Mouse (Mus musculus): ENCODE measurements around the gene Mycbp2. TPM values are rescaled to one million over a fixed set of nuclear protein-coding genes. Genes with fewer than 3 reads are reported as not detected.

The Mycbp2 gene
- polyA plus RNA-seq, 1 experiment from 2014 or later: 78.9 TPM

GRCm38 (mm10) chr14:103356066-103356465 lies 9.5 kb upstream of the Mycbp2 start:
- Histone ChIP-seq H3K27ac (no peak overlapping the region), H3K4me1 (replicated peaks; ENCODE audit: control insufficient read depth, insufficient read depth, low read length) (no peaks in the 10 kb centered on the region), H3K9ac (no peak overlapping the region), H3K9me3 (ENCODE audit: control insufficient read depth, low read length) (no peaks in the 10 kb centered on the region), H3K4me2 (replicated peaks) (no peak overlapping the region), H3K4me3 (replicated peaks; ENCODE audit: low read length) (no peak overlapping the region), H3K27me3 (ENCODE audit: control insufficient read depth, insufficient read depth, low read length) (no peaks in the 10 kb centered on the region), H3K36me3 (replicated peaks; ENCODE audit: control insufficient read depth, insufficient read depth) (no peaks in the 10 kb centered on the region)
- DNase-seq (ENCODE audit: low spot score): no peak
- 63% methylated on average over 3 of the region's 3 CpGs for WGBS
- ATAC-seq (ENCODE audit: low FRiP score): no peak

GRCm38 (mm10) chr14:103354396-103355352 lies 8.1 kb upstream of the Mycbp2 start:
- whole genome bisulfite sequencing: 32% methylated on average over 16 of the region's 18 CpGs
- no peaks in the 10 kb centered on the region for H3K27me3 ChIP-seq (ENCODE audit: control insufficient read depth, insufficient read depth, low read length)
- H3K4me3 ChIP-seq (replicated peaks; ENCODE audit: low read length): no peak overlapping the region
- DNase-seq (ENCODE audit: low spot score) (no peak), ATAC-seq (ENCODE audit: low FRiP score) (no peak)
- no peaks in the 10 kb centered on the region for H3K36me3 ChIP-seq (replicated peaks; ENCODE audit: control insufficient read depth, insufficient read depth)
- H3K4me1 ChIP-seq (replicated peaks; ENCODE audit: control insufficient read depth, insufficient read depth, low read length): 0 out of 2 replicates have a peak, but pooled peaks cover 4% of the 10 kb centered on the region
- H3K9me3 ChIP-seq (ENCODE audit: control insufficient read depth, low read length): no peaks in the 10 kb centered on the region
- no peak overlapping the region for H3K27ac ChIP-seq
- H3K4me2 ChIP-seq (replicated peaks): peak overlapping the region; percentile 18
- no peak overlapping the region for H3K9ac ChIP-seq

- under 1% methylated on average over 60 of the region's 83 CpGs for WGBS
- Histone ChIP-seq H3K4me1 (replicated peaks; ENCODE audit: control insufficient read depth, insufficient read depth, low read length) (peaks cover 45% of the 10 kb centered on the region), H3K36me3 (replicated peaks; ENCODE audit: control insufficient read depth, insufficient read depth) (no peaks in the 10 kb centered on the region), H3K4me2 (replicated peaks) (peak overlapping the region; percentile 83), H3K4me3 (replicated peaks; ENCODE audit: low read length) (peak overlapping the region; percentile 90), H3K9me3 (ENCODE audit: control insufficient read depth, low read length) (no peaks in the 10 kb centered on the region), H3K27ac (peak overlapping the region; percentile 98), H3K27me3 (ENCODE audit: control insufficient read depth, insufficient read depth, low read length) (no peaks in the 10 kb centered on the region), H3K9ac (peak overlapping the region; percentile 91)
- DNase-seq (ENCODE audit: low spot score) (peak; percentile 37), ATAC-seq (ENCODE audit: low FRiP score) (peak; percentile 54)
Observed at GRCm38 (mm10) chr14:103345858-103346728, 521 bp downstream of the Mycbp2 start.

GRCm38 (mm10) chr14:103345486-103345857 lies 1.1 kb downstream of the Mycbp2 start:
- H3K4me3 ChIP-seq (replicated peaks; ENCODE audit: low read length): peak overlapping the region; percentile 90
- no peaks in the 10 kb centered on the region for H3K36me3 ChIP-seq (replicated peaks; ENCODE audit: control insufficient read depth, insufficient read depth)
- peak overlapping the region; percentile 83 for H3K4me2 ChIP-seq (replicated peaks)
- H3K4me1 ChIP-seq (replicated peaks; ENCODE audit: control insufficient read depth, insufficient read depth, low read length): peaks cover 42% of the 10 kb centered on the region
- peak overlapping the region; percentile 98 for H3K27ac ChIP-seq
- H3K27me3 ChIP-seq (ENCODE audit: control insufficient read depth, insufficient read depth, low read length): no peaks in the 10 kb centered on the region
- ATAC-seq (ENCODE audit: low FRiP score) (no peak), DNase-seq (ENCODE audit: low spot score) (no peak)
- peak overlapping the region; percentile 91 for H3K9ac ChIP-seq
- WGBS: 3% methylated on average over 6 of the region's 6 CpGs
- no peaks in the 10 kb centered on the region for H3K9me3 ChIP-seq (ENCODE audit: control insufficient read depth, low read length)

- Histone ChIP-seq H3K9ac (peak overlapping the region; percentile 91), H3K36me3 (replicated peaks; ENCODE audit: control insufficient read depth, insufficient read depth) (no peaks in the 10 kb centered on the region), H3K9me3 (ENCODE audit: control insufficient read depth, low read length) (no peaks in the 10 kb centered on the region), H3K4me1 (replicated peaks; ENCODE audit: control insufficient read depth, insufficient read depth, low read length) (peaks cover 41% of the 10 kb centered on the region), H3K4me3 (replicated peaks; ENCODE audit: low read length) (peak overlapping the region; percentile 90), H3K27ac (no peak overlapping the region), H3K27me3 (ENCODE audit: control insufficient read depth, insufficient read depth, low read length) (no peaks in the 10 kb centered on the region), H3K4me2 (replicated peaks) (peak overlapping the region; percentile 83)
- no peak for ATAC-seq (ENCODE audit: low FRiP score)
- 50% methylated on average over 2 of the region's 2 CpGs for WGBS
- DNase-seq (ENCODE audit: low spot score): no peak
Observed at GRCm38 (mm10) chr14:103345011-103345410, 1.6 kb downstream of the Mycbp2 start.

- H3K36me3 ChIP-seq (replicated peaks; ENCODE audit: control insufficient read depth, insufficient read depth): no peaks in the 10 kb centered on the region
- H3K9ac ChIP-seq: no peak overlapping the region
- H3K27me3 ChIP-seq (ENCODE audit: control insufficient read depth, insufficient read depth, low read length): no peaks in the 10 kb centered on the region
- ATAC-seq (ENCODE audit: low FRiP score) (no peak), DNase-seq (ENCODE audit: low spot score) (no peak)
- peak overlapping the region; percentile 46 for H3K4me2 ChIP-seq (replicated peaks)
- H3K4me1 ChIP-seq (replicated peaks; ENCODE audit: control insufficient read depth, insufficient read depth, low read length): peaks cover 41% of the 10 kb centered on the region
- no peaks in the 10 kb centered on the region for H3K9me3 ChIP-seq (ENCODE audit: control insufficient read depth, low read length)
- 67% methylated on average over 5 of the region's 5 CpGs for WGBS
- H3K27ac ChIP-seq: no peak overlapping the region
- H3K4me3 ChIP-seq (replicated peaks; ENCODE audit: low read length): peak overlapping the region; percentile 17; the same call in 1 of the 2 replicates
Observed at GRCm38 (mm10) chr14:103343791-103344190, 2.8 kb downstream of the Mycbp2 start.

- 76% methylated on average over 1 of the region's 1 CpGs for WGBS
- Histone ChIP-seq H3K4me2 (replicated peaks) (no peak overlapping the region), H3K4me1 (replicated peaks; ENCODE audit: control insufficient read depth, insufficient read depth, low read length) (peaks cover 37% of the 10 kb centered on the region), H3K9me3 (ENCODE audit: control insufficient read depth, low read length) (no peaks in the 10 kb centered on the region), H3K27me3 (ENCODE audit: control insufficient read depth, insufficient read depth, low read length) (no peaks in the 10 kb centered on the region), H3K9ac (no peak overlapping the region), H3K27ac (no peak overlapping the region), H3K36me3 (replicated peaks; ENCODE audit: control insufficient read depth, insufficient read depth) (no peaks in the 10 kb centered on the region), H3K4me3 (replicated peaks; ENCODE audit: low read length) (no peak overlapping the region)
- ATAC-seq (ENCODE audit: low FRiP score) (no peak), DNase-seq (ENCODE audit: low spot score) (no peak)
Observed at GRCm38 (mm10) chr14:103341385-103342294, 5.0 kb downstream of the Mycbp2 start.

GRCm38 (mm10) chr14:103312926-103313325 lies 33.7 kb downstream of the Mycbp2 start:
- ATAC-seq (ENCODE audit: low FRiP score) (no peak), DNase-seq (ENCODE audit: low spot score) (no peak)
- Histone ChIP-seq H3K36me3 (replicated peaks; ENCODE audit: control insufficient read depth, insufficient read depth) (peaks cover 35% of the 10 kb centered on the region), H3K9ac (no peak overlapping the region), H3K4me2 (replicated peaks) (no peak overlapping the region), H3K4me1 (replicated peaks; ENCODE audit: control insufficient read depth, insufficient read depth, low read length) (no peaks in the 10 kb centered on the region), H3K27me3 (ENCODE audit: control insufficient read depth, insufficient read depth, low read length) (no peaks in the 10 kb centered on the region), H3K27ac (no peak overlapping the region), H3K9me3 (ENCODE audit: control insufficient read depth, low read length) (no peaks in the 10 kb centered on the region), H3K4me3 (replicated peaks; ENCODE audit: low read length) (no peak overlapping the region)
- over 99% methylated on average over 4 of the region's 4 CpGs for WGBS

Data from hindbrain, embryonic 14.5 days (tissue).